ENCODE assay signal across 8 mouse cellular contexts in the genomic region with DNA sequence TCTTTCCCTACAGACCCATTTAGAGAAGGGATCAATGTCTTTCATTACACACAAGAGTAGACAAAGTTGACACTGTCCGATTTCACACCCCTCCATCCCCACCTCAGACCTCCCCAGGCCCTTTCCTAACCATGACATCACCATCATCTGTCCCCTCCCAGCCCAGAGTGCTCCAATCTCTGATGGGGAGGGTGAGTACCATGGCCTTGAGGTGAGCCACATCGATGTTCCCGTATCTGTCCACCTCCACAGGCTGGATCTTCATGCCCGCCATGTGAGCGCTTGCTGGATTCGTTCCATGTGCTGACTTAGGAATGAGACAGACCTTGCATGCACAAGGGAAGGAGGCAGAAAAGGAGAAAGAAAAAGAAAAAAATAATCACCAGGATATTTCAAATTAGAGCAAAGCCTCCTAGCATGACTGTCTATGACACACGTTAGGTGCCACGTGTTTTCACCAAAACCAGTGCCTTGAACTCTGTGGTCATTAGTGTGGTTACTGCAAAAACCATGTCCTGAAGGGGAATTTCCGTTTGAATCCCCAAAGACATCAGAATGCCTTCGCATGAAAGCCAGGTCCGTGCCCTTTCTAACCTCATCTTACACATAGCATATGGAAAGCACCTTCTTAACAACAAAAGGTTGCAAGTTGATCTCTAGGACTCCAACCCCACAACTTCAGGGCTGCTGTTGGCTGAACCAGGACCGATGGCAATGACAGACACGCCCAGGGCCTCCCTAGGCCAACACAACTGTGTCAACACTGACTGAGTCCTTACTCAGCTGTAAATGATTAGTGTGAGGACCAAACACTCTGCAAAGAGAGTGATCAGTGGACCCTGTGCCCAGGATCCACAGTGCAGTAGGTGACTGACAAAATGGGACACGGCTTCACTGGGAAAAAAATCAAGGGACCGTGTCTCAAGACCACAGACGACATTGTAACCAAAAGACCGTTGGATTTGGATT. TPM values are rescaled to one million over a fixed set of nuclear protein-coding genes. Genes with fewer than 3 reads are reported as not detected.
DNase-seq lines count a peak whose midpoint lies in the region; ATAC-seq and TF ChIP-seq lines count a peak whose summit lies in the region.

No protein-coding gene starts in this region.

- H3K4me3 ChIP-seq in layer of hippocampus, adult 2 months, result no peak overlapping the region
- no peak overlapping the region for H3K4me3 ChIP-seq in forebrain, embryonic 16.5 days (replicated peaks; ENCODE audit: low read length)
- H3K4me3 ChIP-seq in liver, embryonic 11.5 days (ENCODE audit: low read depth, low read length), result no peak overlapping the region
- H3K4me3 ChIP-seq in stomach, embryonic 14.5 days (ENCODE audit: low read depth, low read length), result no peak overlapping the region
- no peak overlapping the region for H3K4me3 ChIP-seq in heart, adult 2 months

- TF ChIP-seq CTCF in layer of hippocampus, adult 2 months (conservative IDR thresholded peaks at IDR 0.05), result no peak
- no peak for TF ChIP-seq CTCF in heart, adult 2 months (IDR thresholded peaks at IDR 0.05)

- H3K79me2 ChIP-seq in heart, adult 2 months (replicated peaks; ENCODE audit: control insufficient read depth, insufficient read depth, low read length), result no peaks in the 10 kb centered on the region

- intact Hi-C loops in heart, adult 2 months (cut with DNase I), result no loop called here

- no peak for TF ChIP-seq POLR2A in heart, adult 2 months (IDR thresholded peaks at IDR 0.05; ENCODE audit: insufficient read depth, low read depth, low read length)

- DNase-seq in layer of hippocampus, adult 2 months (ENCODE audit: low spot score in 2 of 2), result no peak
- no peak for DNase-seq in layer of hippocampus, adult 9-10 months (ENCODE audit: low spot score)
- no peak for DNase-seq in liver, embryonic 11.5 days (ENCODE audit: low spot score)
- DNase-seq in layer of hippocampus, adult 11-12 months (ENCODE audit: low spot score), result no peak
- DNase-seq in heart, adult 2 months, result no peak
- no peak for DNase-seq in left cerebral cortex, adult 9 months (ENCODE audit: low spot score in 2 of 2)

- H3K36me3 ChIP-seq in forebrain, embryonic 16.5 days (ENCODE audit: control insufficient read depth, insufficient read depth), result no peaks in the 10 kb centered on the region
- H3K36me3 ChIP-seq in liver, embryonic 11.5 days (ENCODE audit: control insufficient read depth, insufficient read depth, low read length), result no peaks in the 10 kb centered on the region
- no peaks in the 10 kb centered on the region for H3K36me3 ChIP-seq in stomach, embryonic 14.5 days (ENCODE audit: control insufficient read depth, insufficient read depth, low read length)
- no peaks in the 10 kb centered on the region for H3K36me3 ChIP-seq in heart, adult 2 months (ENCODE audit: control insufficient read depth, insufficient read depth, low read length)

- peaks cover 24% of the 10 kb centered on the region for H3K4me1 ChIP-seq in forebrain, embryonic 16.5 days (replicated peaks; ENCODE audit: control insufficient read depth, insufficient read depth, low read length)
- H3K4me1 ChIP-seq in liver, embryonic 11.5 days (replicated peaks; ENCODE audit: control insufficient read depth, insufficient read depth, low read length), result no peaks in the 10 kb centered on the region; the same call in none of the 2 replicates
- H3K4me1 ChIP-seq in stomach, embryonic 14.5 days (ENCODE audit: control insufficient read depth, insufficient read depth, low read length), result 0 out of 2 replicates have a peak, but pooled peaks cover 2% of the 10 kb centered on the region
- H3K4me1 ChIP-seq in heart, adult 2 months (ENCODE audit: control insufficient read depth, insufficient read depth, low read length), result peaks cover 1% of the 10 kb centered on the region; the same call in 1 of the 2 replicates

- no peak overlapping the region; the same call in none of the 2 replicates for H3K9ac ChIP-seq in forebrain, embryonic 16.5 days (replicated peaks; ENCODE audit: low read depth, low read length)
- H3K9ac ChIP-seq in liver, embryonic 11.5 days (ENCODE audit: low read depth, low read length), result no peak overlapping the region
- no peak overlapping the region for H3K9ac ChIP-seq in stomach, embryonic 14.5 days (replicated peaks; ENCODE audit: low read depth, low read length)
- H3K9ac ChIP-seq in heart, adult 2 months (ENCODE audit: low read depth, low read length), result no peak overlapping the region

- peak overlapping the region; percentile 87 for H3K27ac ChIP-seq in layer of hippocampus, adult 2 months
- H3K27ac ChIP-seq in forebrain, embryonic 16.5 days (ENCODE audit: low read length), result peak overlapping the region; percentile 86
- no peak overlapping the region for H3K27ac ChIP-seq in liver, embryonic 11.5 days (ENCODE audit: low read depth, low read length)
- H3K27ac ChIP-seq in stomach, embryonic 14.5 days (ENCODE audit: low read length), result no peak overlapping the region
- no peak overlapping the region for H3K27ac ChIP-seq in heart, adult 2 months

- no peaks in the 10 kb centered on the region for H3K27me3 ChIP-seq in forebrain, embryonic 16.5 days (replicated peaks; ENCODE audit: control insufficient read depth, insufficient read depth, low read length)
- no peaks in the 10 kb centered on the region for H3K27me3 ChIP-seq in liver, embryonic 11.5 days (replicated peaks; ENCODE audit: control insufficient read depth, insufficient read depth, low read length)
- H3K27me3 ChIP-seq in stomach, embryonic 14.5 days (ENCODE audit: control insufficient read depth, insufficient read depth, low read length), result no peaks in the 10 kb centered on the region
- H3K27me3 ChIP-seq in heart, adult 2 months (ENCODE audit: control insufficient read depth, insufficient read depth, low read length), result no peaks in the 10 kb centered on the region

- peak overlapping the region; percentile 33; the same call in 1 of the 2 replicates for H3K4me2 ChIP-seq in forebrain, embryonic 16.5 days (ENCODE audit: low read length)
- no peak overlapping the region for H3K4me2 ChIP-seq in liver, embryonic 11.5 days
- no peak overlapping the region for H3K4me2 ChIP-seq in stomach, embryonic 14.5 days (replicated peaks; ENCODE audit: low read depth, low read length)

- peak; percentile 27 for ATAC-seq in forebrain, embryonic 16.5 days
- ATAC-seq in liver, embryonic 11.5 days (replicated peaks; ENCODE audit: low FRiP score), result peak; percentile 67
- peak; percentile 85 for ATAC-seq in stomach, embryonic 14.5 days (ENCODE audit: insufficient number of reproducible peaks, insufficient read depth, low FRiP score, low read depth)

- no peaks in the 10 kb centered on the region for H3K9me3 ChIP-seq in forebrain, embryonic 16.5 days (ENCODE audit: control insufficient read depth, low read length)
- no peaks in the 10 kb centered on the region for H3K9me3 ChIP-seq in liver, embryonic 11.5 days (ENCODE audit: control insufficient read depth, low read length)
- no peaks in the 10 kb centered on the region for H3K9me3 ChIP-seq in stomach, embryonic 14.5 days (ENCODE audit: control insufficient read depth, low read depth, low read length)

- WGBS in forebrain, embryonic 16.5 days, result 81% methylated on average over 17 of the region's 17 CpGs
- WGBS in liver, embryonic 11.5 days, result 82% methylated on average over 17 of the region's 17 CpGs
- WGBS in stomach, embryonic 14.5 days, result 79% methylated on average over 17 of the region's 17 CpGs
- 84% methylated on average over 17 of the region's 17 CpGs for WGBS in heart, adult 2 months

- no peak for TF ChIP-seq EP300 in heart, adult 2 months (IDR thresholded peaks at IDR 0.05; ENCODE audit: insufficient read depth, low read depth, low read length)

RNA-seq across cellular contexts. Expression of gene Gldc, which starts 56.6 kb away (rescaled TPM):
- total RNA-seq in layer of hippocampus, adult 2 months (2021), result 10 to 100 TPM; 35.9 to 37.1 TPM
- polyA plus RNA-seq in forebrain, embryonic 16.5 days (2015; fragmentation: Nextera tagmentation; extraction: Ambion mirVana), result 10.9 and 12.4 TPM in 2 replicates
- polyA plus RNA-seq in liver, embryonic 11.5 days (2014; fragmentation: Nextera tagmentation; extraction: Ambion mirVana), result 22.2 and 24.7 TPM in 2 replicates
- 3.7 and 5.3 TPM in 2 replicates for polyA plus RNA-seq in stomach, embryonic 14.5 days (2014; fragmentation: Nextera tagmentation; extraction: Ambion mirVana)
- total RNA-seq in heart, adult 2 months (2021), result under 1 TPM; 0.26 to 0.30 TPM
- polyA plus RNA-seq in heart, adult 2 months (2012; rRNA removed), result 0.14 and 0.29 TPM in 2 replicates

Comparison
In these comparisons a context has a peak if more than half of its experiments do, and no peak if none do; other contexts are left out.
1. H3K27ac ChIP-seq: peak in layer of hippocampus, adult 2 months (single experiment) and forebrain, embryonic 16.5 days (single experiment); none in liver, embryonic 11.5 days (single experiment), stomach, embryonic 14.5 days (single experiment) and heart, adult 2 months (single experiment).
2. ATAC-seq: peak in every context shown above with its lines; median percentile 85 in stomach, embryonic 14.5 days; 67 in liver, embryonic 11.5 days; 27 in forebrain, embryonic 16.5 days.